Mouse (Mus musculus): ENCODE results near the gene Glipr2. TPM values are rescaled to one million over a fixed set of nuclear protein-coding genes. Genes with fewer than 3 reads are reported as not detected.

The Glipr2 gene
- total RNA-seq, 1 experiment: 93.2 TPM

DNA sequence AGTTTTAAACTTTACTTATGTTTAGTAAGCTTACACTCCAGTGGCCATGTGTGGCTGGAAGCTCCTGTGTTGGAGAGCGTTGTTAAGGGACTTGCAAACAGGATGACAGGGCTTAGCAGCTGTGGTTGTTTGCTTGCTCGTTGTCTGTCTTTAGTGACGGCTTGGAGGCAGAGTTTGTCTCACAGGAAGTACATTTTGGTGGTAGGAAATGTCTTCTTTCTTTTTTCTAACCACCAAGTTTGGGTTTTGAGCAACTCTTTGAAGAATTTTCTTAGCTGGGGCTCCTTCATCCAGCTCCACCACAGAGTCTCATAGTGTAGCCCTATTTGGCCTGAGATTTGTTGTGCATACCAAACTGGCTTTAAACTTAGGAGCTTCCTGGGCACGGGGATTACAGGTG, 65.1 kb downstream of the Glipr2 start:
- H3K9me3 ChIP-seq (ENCODE audit: control insufficient read depth, insufficient read depth, low read depth, low read length): no peaks in the 10 kb centered on the region
- H3K4me3 ChIP-seq (ENCODE audit: insufficient read depth in 1 of 2, low read depth in 1 of 2, low read length in 2 of 2, poor library complexity in 1 of 2, severe bottlenecking in 1 of 2): no peak overlapping the region
- peaks cover 57% of the 10 kb centered on the region for H3K36me3 ChIP-seq (ENCODE audit: control insufficient read depth, insufficient read depth, low read length, poor library complexity, severe bottlenecking)
- H3K27ac ChIP-seq (ENCODE audit: insufficient read depth, low read depth, low read length, poor library complexity, severe bottlenecking): no peak overlapping the region
- no peak for DNase-seq (ENCODE audit: low read depth, low spot score)
- peaks cover 0 to 2% of the 10 kb centered on the region in 2 experiments; a peak in 1 of 4 replicates for H3K4me1 ChIP-seq (ENCODE audit: control insufficient read depth in 2 of 2, insufficient read depth in 2 of 2, low read length in 2 of 2, poor library complexity in 1 of 2)
- H3K9ac ChIP-seq (ENCODE audit: insufficient read depth, low read depth, low read length, poor library complexity, severe bottlenecking): no peak overlapping the region
- in situ Hi-C loops (cut with MboI; ENCODE audit: low sequenced_read_pairs in 2 of 2, unreplicated experiment in 2 of 2): no loop called here
- TF ChIP-seq ZC3H11A (IDR thresholded peaks at IDR 0.05; ENCODE audit: borderline replicate concordance, low read depth, low read length) (no peak), MAFK (IDR thresholded peaks at IDR 0.05; ENCODE audit: insufficient read depth, low read depth, low read length) (no peak), ZNF384 (IDR thresholded peaks at IDR 0.05; ENCODE audit: low read depth, low read length) (no peak), HCFC1 (IDR thresholded peaks at IDR 0.05; ENCODE audit: borderline replicate concordance, insufficient read depth, low read length) (no peak)

DNA sequence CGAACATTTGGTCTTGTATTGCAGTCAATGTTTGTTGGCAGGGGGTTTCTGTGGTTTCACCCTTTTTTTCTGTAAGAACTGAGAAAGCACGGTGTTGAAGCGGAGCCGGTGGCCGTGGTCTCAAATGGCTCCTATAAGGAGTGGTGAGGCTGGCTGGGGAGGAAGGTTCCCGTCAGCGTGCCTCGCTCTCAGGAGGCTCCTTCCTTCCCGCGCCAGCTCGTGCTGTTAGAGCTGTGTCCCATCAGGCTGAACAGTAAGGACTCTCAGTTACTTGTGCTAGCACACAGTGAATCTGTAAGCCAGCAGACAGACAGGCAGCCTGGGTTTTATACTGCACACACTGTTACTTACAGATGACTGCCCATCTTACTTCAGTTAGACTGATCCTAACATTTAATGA, 65.6 kb downstream of the Glipr2 start:
- no peak overlapping the region for H3K9ac ChIP-seq (ENCODE audit: insufficient read depth, low read depth, low read length, poor library complexity, severe bottlenecking)
- in situ Hi-C loops (cut with MboI; ENCODE audit: low sequenced_read_pairs in 2 of 2, unreplicated experiment in 2 of 2): no loop called here
- no peak overlapping the region for H3K27ac ChIP-seq (ENCODE audit: insufficient read depth, low read depth, low read length, poor library complexity, severe bottlenecking)
- DNase-seq (ENCODE audit: low read depth, low spot score): no peak
- no peak for TF ChIP-seq HCFC1 (IDR thresholded peaks at IDR 0.05; ENCODE audit: borderline replicate concordance, insufficient read depth, low read length)
- no peak for TF ChIP-seq MAFK (IDR thresholded peaks at IDR 0.05; ENCODE audit: insufficient read depth, low read depth, low read length)
- no peak for TF ChIP-seq ZNF384 (IDR thresholded peaks at IDR 0.05; ENCODE audit: low read depth, low read length)
- no peak for TF ChIP-seq CHD2 (IDR thresholded peaks at IDR 0.05; ENCODE audit: low read depth, low read length)
- no peak for TF ChIP-seq ZC3H11A (IDR thresholded peaks at IDR 0.05; ENCODE audit: borderline replicate concordance, low read depth, low read length)
- H3K9me3 ChIP-seq (ENCODE audit: control insufficient read depth, insufficient read depth, low read depth, low read length): no peaks in the 10 kb centered on the region
- H3K36me3 ChIP-seq (ENCODE audit: control insufficient read depth, insufficient read depth, low read length, poor library complexity, severe bottlenecking): peaks cover 58% of the 10 kb centered on the region
- H3K4me1 ChIP-seq (ENCODE audit: control insufficient read depth in 2 of 2, insufficient read depth in 2 of 2, low read length in 2 of 2, poor library complexity in 1 of 2): peaks cover 0 to 2% of the 10 kb centered on the region in 2 experiments; a peak in 1 of 4 replicates
- no peak overlapping the region for H3K4me3 ChIP-seq (ENCODE audit: insufficient read depth in 1 of 2, low read depth in 1 of 2, low read length in 2 of 2, poor library complexity in 1 of 2, severe bottlenecking in 1 of 2)

DNA sequence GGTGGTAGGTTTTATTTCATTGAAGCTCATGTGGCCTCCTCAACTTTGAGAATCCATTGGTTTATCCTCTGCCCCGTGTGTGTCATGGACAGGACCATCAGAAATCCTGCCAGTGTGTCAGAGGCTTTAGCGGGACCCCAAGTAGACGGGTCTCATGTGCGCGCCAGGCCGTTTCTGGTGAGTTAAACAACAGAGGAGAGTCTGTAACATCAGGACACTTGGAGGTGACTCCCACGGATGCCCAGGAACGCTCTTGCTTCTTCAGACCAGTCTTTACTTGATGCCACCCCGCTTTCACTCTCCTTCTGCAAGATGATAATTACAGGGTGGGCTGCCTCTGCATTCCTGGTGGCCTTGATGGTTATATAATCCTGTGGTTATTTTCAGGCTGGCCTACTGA, 66.5 kb downstream of the Glipr2 start:
- no peak overlapping the region for H3K4me3 ChIP-seq (ENCODE audit: insufficient read depth in 1 of 2, low read depth in 1 of 2, low read length in 2 of 2, poor library complexity in 1 of 2, severe bottlenecking in 1 of 2)
- H3K9me3 ChIP-seq (ENCODE audit: control insufficient read depth, insufficient read depth, low read depth, low read length): no peaks in the 10 kb centered on the region
- H3K27ac ChIP-seq (ENCODE audit: insufficient read depth, low read depth, low read length, poor library complexity, severe bottlenecking): no peak overlapping the region
- in situ Hi-C loops (cut with MboI; ENCODE audit: low sequenced_read_pairs in 2 of 2, unreplicated experiment in 2 of 2): no loop called here
- H3K36me3 ChIP-seq (ENCODE audit: control insufficient read depth, insufficient read depth, low read length, poor library complexity, severe bottlenecking): peaks cover 57% of the 10 kb centered on the region
- peaks cover 0 to 2% of the 10 kb centered on the region in 2 experiments; a peak in 1 of 4 replicates for H3K4me1 ChIP-seq (ENCODE audit: control insufficient read depth in 2 of 2, insufficient read depth in 2 of 2, low read length in 2 of 2, poor library complexity in 1 of 2)
- no peak overlapping the region for H3K9ac ChIP-seq (ENCODE audit: insufficient read depth, low read depth, low read length, poor library complexity, severe bottlenecking)
- no peak for TF ChIP-seq CHD2 (IDR thresholded peaks at IDR 0.05; ENCODE audit: low read depth, low read length)
- TF ChIP-seq MAFK (IDR thresholded peaks at IDR 0.05; ENCODE audit: insufficient read depth, low read depth, low read length): no peak
- no peak for TF ChIP-seq ZC3H11A (IDR thresholded peaks at IDR 0.05; ENCODE audit: borderline replicate concordance, low read depth, low read length)
- TF ChIP-seq HCFC1 (IDR thresholded peaks at IDR 0.05; ENCODE audit: borderline replicate concordance, insufficient read depth, low read length): no peak
- no peak for TF ChIP-seq ZNF384 (IDR thresholded peaks at IDR 0.05; ENCODE audit: low read depth, low read length)
- DNase-seq (ENCODE audit: low read depth, low spot score): no peak

DNA sequence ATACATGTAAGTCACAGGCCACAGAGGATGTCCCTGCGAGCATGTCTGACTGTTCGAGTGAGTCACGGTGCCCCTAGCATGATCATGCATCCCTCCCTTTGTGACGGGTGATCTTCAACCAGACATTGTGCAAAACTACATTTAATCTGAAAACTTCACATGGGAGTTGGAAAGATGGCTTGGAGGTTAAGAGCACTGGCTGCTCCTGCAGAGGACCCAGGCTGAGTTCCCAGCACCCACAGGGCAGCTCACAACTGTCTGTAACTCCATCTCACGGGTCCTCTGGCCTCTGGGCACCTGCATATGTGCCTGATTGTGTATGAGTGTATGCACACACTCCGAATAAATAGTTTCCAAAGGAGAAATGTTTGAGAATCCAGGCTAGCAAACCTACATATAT, 67.0 kb downstream of the Glipr2 start:
- Histone ChIP-seq H3K36me3 (ENCODE audit: control insufficient read depth, insufficient read depth, low read length, poor library complexity, severe bottlenecking) (peaks cover 54% of the 10 kb centered on the region), H3K4me1 (ENCODE audit: control insufficient read depth in 2 of 2, insufficient read depth in 2 of 2, low read length in 2 of 2, poor library complexity in 1 of 2) (peaks cover 0 to 2% of the 10 kb centered on the region in 2 experiments; a peak in 1 of 4 replicates)

DNA sequence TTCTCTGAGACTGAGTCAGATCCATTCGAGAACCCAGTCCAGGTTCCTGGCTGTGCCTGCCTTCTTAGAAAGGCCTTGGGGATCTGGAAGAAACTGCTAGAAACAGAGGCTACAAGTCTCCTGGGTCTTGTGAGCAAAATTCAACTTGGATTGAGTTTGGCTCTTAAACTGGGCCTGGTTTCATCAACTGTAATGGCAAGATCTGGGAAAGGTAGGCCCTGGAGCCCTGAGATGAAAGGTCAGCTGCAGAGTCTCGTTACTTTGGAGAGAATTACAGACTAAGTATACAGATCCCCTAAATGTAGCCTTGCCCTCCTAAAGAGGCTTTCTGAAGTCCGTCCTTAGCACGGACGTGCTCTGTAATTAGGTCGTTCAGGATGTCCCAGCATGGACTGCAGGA, 68.4 kb downstream of the Glipr2 start:
- no peak for DNase-seq (ENCODE audit: low read depth, low spot score)
- TF ChIP-seq CHD2 (IDR thresholded peaks at IDR 0.05; ENCODE audit: low read depth, low read length): no peak
- Histone ChIP-seq H3K4me3 (ENCODE audit: insufficient read depth in 1 of 2, low read depth in 1 of 2, low read length in 2 of 2, poor library complexity in 1 of 2, severe bottlenecking in 1 of 2) (no peak overlapping the region), H3K9me3 (ENCODE audit: control insufficient read depth, insufficient read depth, low read depth, low read length) (no peaks in the 10 kb centered on the region), H3K9ac (ENCODE audit: insufficient read depth, low read depth, low read length, poor library complexity, severe bottlenecking) (no peak overlapping the region), H3K36me3 (ENCODE audit: control insufficient read depth, insufficient read depth, low read length, poor library complexity, severe bottlenecking) (peaks cover 55% of the 10 kb centered on the region), H3K27ac (ENCODE audit: insufficient read depth, low read depth, low read length, poor library complexity, severe bottlenecking) (no peak overlapping the region), H3K4me1 (ENCODE audit: control insufficient read depth in 2 of 2, insufficient read depth in 2 of 2, low read length in 2 of 2, poor library complexity in 1 of 2) (peaks cover 0 to 7% of the 10 kb centered on the region in 2 experiments; a peak in 1 of 4 replicates)
- in situ Hi-C loops (cut with MboI; ENCODE audit: low sequenced_read_pairs in 2 of 2, unreplicated experiment in 2 of 2): no loop called here

More for the DNA sequence above, 67.0 kb downstream of the Glipr2 start:
- Histone ChIP-seq H3K4me3 (ENCODE audit: insufficient read depth in 1 of 2, low read depth in 1 of 2, low read length in 2 of 2, poor library complexity in 1 of 2, severe bottlenecking in 1 of 2) (no peak overlapping the region), H3K9ac (ENCODE audit: insufficient read depth, low read depth, low read length, poor library complexity, severe bottlenecking) (no peak overlapping the region), H3K27ac (ENCODE audit: insufficient read depth, low read depth, low read length, poor library complexity, severe bottlenecking) (no peak overlapping the region), H3K9me3 (ENCODE audit: control insufficient read depth, insufficient read depth, low read depth, low read length) (no peaks in the 10 kb centered on the region)
- no peak for DNase-seq (ENCODE audit: low read depth, low spot score)
- in situ Hi-C loops (cut with MboI; ENCODE audit: low sequenced_read_pairs in 2 of 2, unreplicated experiment in 2 of 2): no loop called here
- TF ChIP-seq ZC3H11A (IDR thresholded peaks at IDR 0.05; ENCODE audit: borderline replicate concordance, low read depth, low read length): no peak

Other genes with a start within 250 kb of the Glipr2 start
- not detected in 2 replicates for gene Olfr71, start 247.1 kb upstream of the Glipr2 start, total RNA-seq (2012; rRNA removed)
- gene Hrct1, start 230.2 kb upstream of the Glipr2 start, total RNA-seq (2012; rRNA removed): 0.26 and 0.36 TPM in 2 replicates
- 0.62 and 3.2 TPM in 2 replicates for gene Spaar, start 227.4 kb upstream of the Glipr2 start, total RNA-seq (2012; rRNA removed)
- not detected in 2 replicates for gene Olfr159, start 186.4 kb upstream of the Glipr2 start, total RNA-seq (2012; rRNA removed)
- gene Olfr156, start 133.5 kb upstream of the Glipr2 start, total RNA-seq (2012; rRNA removed): not detected in 2 replicates
- gene Olfr157, start 117.2 kb upstream of the Glipr2 start, total RNA-seq (2012; rRNA removed): 0.09 TPM in 1 of 2 replicates, not detected in the other
- gene Olfr155, start 105.8 kb upstream of the Glipr2 start, total RNA-seq (2012; rRNA removed): not detected in 2 replicates
- 4.0 and 6.3 TPM in 2 replicates for gene Reck, start 81.9 kb upstream of the Glipr2 start, total RNA-seq (2012; rRNA removed)
- gene Ccin, start 26.1 kb downstream of the Glipr2 start, total RNA-seq (2012; rRNA removed): 0.80 and 1.1 TPM in 2 replicates
- 261 and 373 TPM in 2 replicates for gene Clta, start 47.1 kb downstream of the Glipr2 start, total RNA-seq (2012; rRNA removed)
- gene Gne, start 126.8 kb downstream of the Glipr2 start, total RNA-seq (2012; rRNA removed): 17.5 and 20.5 TPM in 2 replicates

Data from ES-E14 (cell line).